Mouse (Mus musculus) heart, adult 9 months (tissue): ENCODE results near the gene Dscam.
A peak's percentile ranks its signal among the peaks of the same experiment; 100 is the strongest.

ENCODE experiments used
- DNase-seq, 2 experiments: peaks; one replicate each; pipeline ENCODE4 v3.0.0; 2022; ENCODE audit warnings: low spot score in 2 of 2

Dscam gene

DNA sequence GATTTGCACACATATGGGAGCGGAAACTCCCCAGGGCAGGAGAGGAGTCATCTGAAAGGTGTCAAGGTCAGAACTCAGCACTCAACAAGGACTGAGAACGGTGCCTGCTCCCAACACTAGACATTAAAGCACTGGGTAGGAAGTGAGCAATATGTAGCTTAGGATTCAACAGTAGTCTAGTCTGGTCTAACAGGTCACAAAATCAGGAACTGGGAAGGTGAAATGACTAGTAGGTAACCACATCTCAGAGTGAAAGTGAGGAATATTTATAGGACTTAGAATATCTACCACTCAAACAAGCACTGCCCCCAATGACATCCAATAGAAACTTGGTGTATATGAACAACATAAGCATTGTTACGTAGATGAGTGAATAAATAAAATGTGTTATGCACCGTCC, 515.0 kb downstream of the Dscam start:
- DNase-seq: no peak

DNA sequence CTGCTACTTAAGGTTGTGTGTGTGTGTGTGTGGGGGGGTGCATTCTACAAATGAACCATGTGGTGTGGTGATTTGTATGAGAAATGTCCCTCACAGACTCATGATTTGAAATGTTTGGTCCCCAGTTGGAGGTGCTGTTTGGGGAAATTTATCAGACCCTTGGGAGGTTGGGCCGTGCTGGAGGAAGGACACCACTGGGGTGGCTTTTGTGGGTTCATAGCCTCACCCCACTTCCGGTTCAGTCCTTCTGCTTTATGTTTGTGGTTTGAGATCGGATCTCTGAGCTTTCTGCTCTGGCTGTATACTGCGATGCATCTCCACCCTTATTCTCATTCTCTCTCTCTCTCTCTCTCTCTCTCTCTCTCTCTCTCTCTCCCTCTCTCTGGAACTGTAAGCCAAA, 516.5 kb downstream of the Dscam start:
- no peak for DNase-seq

- DNase-seq: no peak
These were observed 519.1 kb downstream of the Dscam start for GRCm38 (mm10) chr16:96651444-96651843.

DNA sequence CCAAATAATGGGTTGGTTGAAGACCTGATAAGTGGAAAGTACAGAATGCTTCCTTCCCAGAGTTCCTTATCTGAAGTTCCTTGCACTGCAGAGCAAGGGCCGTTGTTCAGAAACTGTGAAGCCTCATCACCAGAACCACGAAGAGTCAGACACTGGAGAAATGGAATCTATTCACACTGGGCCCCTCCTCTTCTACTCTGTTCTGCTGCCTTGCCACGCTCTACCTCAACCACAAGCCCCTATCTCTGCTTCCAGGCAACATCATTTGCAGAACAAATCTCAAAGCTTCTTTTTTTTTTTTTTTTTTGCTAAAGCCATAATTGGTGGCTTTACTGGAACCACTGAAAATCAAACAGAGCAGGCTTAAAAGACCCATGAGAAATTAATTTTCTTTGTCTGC, 530.5 kb downstream of the Dscam start:
- DNase-seq: no peak

GRCm38 (mm10) chr16:96635916-96636315, 534.6 kb downstream of the Dscam start:
- no peak for DNase-seq

- no peak for DNase-seq
These were observed 535.8 kb downstream of the Dscam start for GRCm38 (mm10) chr16:96634791-96635143.

- no peak for DNase-seq
These were observed 536.3 kb downstream of the Dscam start for GRCm38 (mm10) chr16:96634097-96634790.

DNA sequence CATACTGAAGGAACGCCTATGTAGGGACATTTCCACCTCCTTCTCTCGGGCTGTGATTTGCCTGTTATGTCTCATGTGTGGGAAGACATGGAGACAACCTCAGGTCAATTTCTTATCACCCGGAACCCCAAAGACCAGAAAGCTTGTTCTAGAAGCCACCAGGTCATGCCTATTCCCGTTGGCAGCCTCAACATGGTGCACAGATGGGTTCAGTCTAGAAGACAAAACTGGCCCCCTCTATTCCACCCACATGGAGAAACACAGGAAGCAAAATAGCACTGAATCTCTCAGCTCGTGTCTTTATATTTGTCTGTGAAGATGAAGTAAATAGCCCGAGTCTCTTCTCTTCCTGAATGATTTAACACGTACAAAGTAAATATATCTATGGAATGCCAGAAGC, 540.3 kb downstream of the Dscam start:
- no peak for DNase-seq

GRCm38 (mm10) chr16:96629623-96630022, 540.9 kb downstream of the Dscam start:
- no peak for DNase-seq

- DNase-seq: no peak
These were observed 545.1 kb downstream of the Dscam start for GRCm38 (mm10) chr16:96625468-96625867.

DNA sequence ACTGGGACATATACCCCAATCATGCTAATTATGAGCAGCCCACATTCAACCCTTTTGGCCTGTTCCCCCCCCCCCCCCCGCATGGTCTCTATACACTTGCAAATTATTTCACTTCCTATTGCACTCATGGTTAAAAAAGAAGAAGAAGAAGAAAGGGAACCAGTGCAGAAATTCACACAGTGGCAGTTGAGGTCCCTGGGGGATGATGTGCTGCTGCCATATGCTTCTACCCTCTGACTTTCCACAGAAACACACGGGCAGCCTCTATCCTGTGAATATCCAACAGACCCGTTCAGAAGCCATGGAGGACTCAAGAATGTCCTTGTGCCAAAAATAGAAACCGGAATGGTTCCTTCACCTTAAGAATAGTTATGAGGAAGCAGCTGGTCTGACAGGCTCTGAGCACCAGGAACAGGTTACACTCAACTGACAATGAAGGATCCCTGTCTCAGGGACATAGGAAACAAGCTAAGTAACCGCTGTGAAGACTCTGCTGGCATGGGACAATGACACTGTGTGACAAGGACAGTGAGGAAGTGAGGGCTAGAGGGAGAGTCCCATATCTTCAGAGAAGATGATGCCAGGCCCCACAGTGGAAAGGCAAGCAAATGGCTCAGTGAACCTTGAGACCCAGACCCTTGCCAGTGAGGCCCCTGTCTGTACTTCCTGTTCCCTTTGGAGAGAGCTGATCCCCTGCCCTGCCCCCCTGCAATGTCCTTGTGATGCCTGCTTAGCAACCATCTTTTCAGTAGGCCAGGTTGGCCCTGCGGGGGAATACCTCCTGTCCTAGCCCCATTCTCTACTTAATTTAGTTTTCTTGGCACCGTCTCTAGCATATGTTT, 545.8 kb downstream of the Dscam start:
- no peak for DNase-seq

DNA sequence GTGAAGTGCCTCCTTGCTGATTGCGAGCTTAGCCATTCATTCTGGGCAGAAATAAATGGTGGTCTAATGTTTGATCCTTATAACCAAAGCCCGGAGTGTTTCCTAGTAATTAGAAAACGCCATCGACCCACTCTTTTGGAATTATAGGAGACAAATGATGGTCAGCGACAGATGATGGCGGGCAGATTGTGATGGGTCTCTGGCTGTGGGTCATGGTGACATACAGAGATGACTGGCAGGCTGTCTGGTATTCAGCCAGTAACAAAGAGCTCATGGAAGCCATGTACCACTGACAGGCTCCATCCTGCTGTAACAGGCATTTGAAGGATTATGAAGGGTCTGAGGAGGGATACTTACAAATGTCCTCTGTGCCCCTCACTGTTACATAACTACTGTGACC, 549.7 kb downstream of the Dscam start:
- DNase-seq: peak in 1 of 2 experiments; percentile 8

GRCm38 (mm10) chr16:96620402-96620801, 550.1 kb downstream of the Dscam start:
- peak; percentile 50 to 73 for DNase-seq

- DNase-seq: no peak
These were observed 552.8 kb downstream of the Dscam start for GRCm38 (mm10) chr16:96617772-96618171.

- no peak for DNase-seq
These were observed 557.3 kb downstream of the Dscam start for GRCm38 (mm10) chr16:96613275-96613674.

- DNase-seq: peak; percentile 15 to 22
These were observed 559.7 kb downstream of the Dscam start for GRCm38 (mm10) chr16:96610806-96611205.

DNA sequence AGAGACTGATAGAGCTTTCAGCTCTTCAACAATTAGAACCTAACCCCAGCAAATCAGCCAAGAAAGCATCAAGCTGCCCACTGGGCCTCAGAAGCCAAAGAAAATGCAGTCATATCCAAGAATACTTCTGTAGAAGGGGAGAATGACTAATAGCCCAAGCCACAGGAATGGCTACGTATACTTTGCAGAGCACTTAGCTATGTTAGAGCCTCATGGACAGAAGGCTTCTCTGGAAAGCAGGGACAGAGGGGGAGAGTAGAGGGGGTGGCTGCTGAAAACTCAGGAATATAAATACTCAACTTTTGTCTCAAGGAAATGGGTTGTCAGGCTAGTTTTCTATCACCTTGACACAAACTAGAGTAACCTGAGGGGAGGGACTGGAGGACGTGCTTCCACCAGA, 568.3 kb downstream of the Dscam start:
- no peak for DNase-seq

DNA sequence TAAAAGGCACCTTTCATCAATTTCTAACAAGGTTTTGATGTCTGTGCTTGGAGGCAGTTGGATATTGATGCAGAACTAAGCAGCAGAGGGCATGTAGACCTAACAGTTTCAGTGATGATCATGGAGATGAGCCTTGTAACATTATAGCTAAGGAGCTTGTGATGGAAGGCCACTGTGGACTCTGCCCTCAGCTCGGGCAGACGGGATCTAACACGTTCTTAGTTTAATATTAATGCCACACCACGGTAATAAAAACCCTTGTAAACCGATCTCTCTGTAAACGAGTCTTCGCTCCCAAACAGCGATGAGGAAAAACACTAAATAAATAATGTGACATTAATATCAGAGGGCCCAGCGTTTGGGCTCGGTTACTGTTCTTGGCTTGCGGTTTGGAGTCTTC, 569.8 kb downstream of the Dscam start:
- DNase-seq: no peak

GRCm38 (mm10) chr16:96599401-96600060, 571.0 kb downstream of the Dscam start:
- DNase-seq: no peak

DNA sequence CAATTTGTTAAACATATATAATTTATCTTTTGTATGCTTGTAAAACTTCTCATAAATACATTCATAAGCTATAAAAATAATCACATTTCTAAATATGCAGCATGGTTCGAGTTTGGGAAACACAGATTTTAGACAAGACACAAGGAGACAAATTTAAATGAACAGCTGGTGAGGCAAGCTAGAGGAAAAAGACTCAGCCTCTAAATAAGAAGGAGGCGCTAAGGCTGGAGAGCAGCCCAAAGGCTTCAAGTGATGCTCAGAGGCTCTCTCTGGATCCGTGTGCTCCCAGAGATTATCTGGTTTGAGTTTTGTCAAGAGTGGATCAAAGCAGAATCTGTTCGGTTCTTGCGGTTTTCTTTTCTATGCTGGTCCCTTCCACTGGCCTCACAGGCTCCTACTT, 594.7 kb downstream of the Dscam start:
- DNase-seq: no peak

DNA sequence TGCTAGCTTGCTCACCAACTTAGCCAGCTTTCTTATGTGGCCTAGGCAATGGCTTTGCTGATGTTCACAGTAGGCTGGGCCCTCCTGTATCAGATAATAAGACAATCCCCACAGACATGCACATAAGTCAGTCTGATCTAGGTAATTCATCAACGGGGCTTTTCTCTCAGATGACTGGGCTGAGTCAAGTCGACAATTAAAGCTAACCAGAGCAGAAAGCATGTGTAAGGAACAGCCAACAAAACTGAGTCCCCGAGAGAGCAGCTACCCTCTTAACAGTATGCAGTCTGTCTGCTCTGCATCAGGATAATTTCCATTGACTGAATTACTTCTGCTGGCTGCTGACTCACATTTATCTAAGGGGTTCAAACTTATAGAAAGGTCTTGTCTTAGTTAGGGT, 603.1 kb downstream of the Dscam start:
- no peak for DNase-seq

- DNase-seq: no peak
These were observed 606.9 kb downstream of the Dscam start for GRCm38 (mm10) chr16:96563350-96564257.
